In the genomic region with DNA sequence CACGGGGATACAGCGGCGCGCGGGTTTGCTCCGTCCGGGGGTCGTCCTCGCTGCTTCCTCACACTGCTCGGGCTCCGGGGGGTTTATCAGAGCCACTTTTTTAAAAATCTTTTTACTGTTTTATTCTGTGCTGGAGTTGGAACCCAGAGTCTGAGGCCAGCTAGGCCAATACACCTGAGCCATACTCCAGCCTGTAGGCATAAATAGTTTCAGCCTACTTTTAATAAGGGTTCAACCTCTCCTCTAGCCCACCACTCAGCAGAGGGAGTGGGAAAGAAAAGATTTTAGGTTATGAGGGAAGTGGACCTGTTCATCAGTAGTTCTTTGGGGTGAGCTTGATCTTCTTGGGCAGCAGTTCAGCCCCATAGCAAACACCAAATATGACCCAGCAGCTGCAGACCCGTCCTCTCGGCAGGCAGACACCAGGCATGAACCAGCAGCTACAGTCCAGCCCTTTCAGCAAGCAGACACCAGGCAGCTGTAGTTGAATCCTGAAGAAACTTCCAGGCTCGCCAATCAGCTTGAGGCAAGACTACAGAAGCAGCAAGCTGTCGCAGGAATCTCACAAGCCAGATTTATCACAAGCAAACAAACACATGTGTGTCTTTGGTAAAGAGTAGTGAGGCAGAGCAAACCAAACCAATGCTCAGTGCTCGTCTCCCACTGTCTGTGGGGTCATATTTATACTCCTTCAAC, we compare ENCODE assay signal across 8 mouse cellular contexts. TPM values are rescaled to one million over a fixed set of nuclear protein-coding genes. Genes with fewer than 3 reads are reported as not detected.
DNase-seq lines count a peak whose midpoint lies in the region; ATAC-seq and TF ChIP-seq lines count a peak whose summit lies in the region.

Gm10282 (minus strand) TSS at position 51 of the 696 bp plus-strand sequence.

- ATAC-seq in kidney, embryonic 14.5 days (ENCODE audit: low FRiP score, low TSS enrichment) = no peak
- ATAC-seq in forebrain, embryonic 11.5 days (replicated peaks; ENCODE audit: low FRiP score) = no peak
- ATAC-seq in limb, embryonic 14.5 days (ENCODE audit: low FRiP score, low read depth) = no peak

- no peaks in the 10 kb centered on the region for H3K36me3 ChIP-seq in kidney, embryonic 14.5 days (ENCODE audit: control insufficient read depth, insufficient read depth, low read length)
- H3K36me3 ChIP-seq in MEL (ENCODE audit: control insufficient read depth in 1 of 2, insufficient read depth in 2 of 2, low read length in 2 of 2) = no peaks in the 10 kb centered on the region
- H3K36me3 ChIP-seq in forebrain, embryonic 11.5 days (ENCODE audit: control insufficient read depth, insufficient read depth, low read length) = no peaks in the 10 kb centered on the region
- no peaks in the 10 kb centered on the region for H3K36me3 ChIP-seq in limb, embryonic 14.5 days (ENCODE audit: control insufficient read depth, insufficient read depth, low read length)

- TF ChIP-seq RAD21 in MEL (IDR thresholded peaks at IDR 0.05; ENCODE audit: low read depth, low read length) = no peak

- TF ChIP-seq EP300 in MEL (IDR thresholded peaks at IDR 0.05; ENCODE audit: low read depth in 1 of 2, low read length in 2 of 2) = no peak

- no peaks in the 10 kb centered on the region for H3K79me2 ChIP-seq in MEL (ENCODE audit: control insufficient read depth, insufficient read depth, low read length, poor library complexity)

- DNase-seq in kidney, postnatal 25 days = no peak
- no peak for DNase-seq in MEL (ENCODE audit: low read depth, low spot score)
- DNase-seq in forebrain, embryonic 11.5 days (ENCODE audit: low spot score) = no peak
- DNase-seq in limb, embryonic 14.5 days (ENCODE audit: low spot score) = no peak
- no peak for DNase-seq in right cerebral cortex, postnatal 4 days
- DNase-seq in spleen, postnatal 14 days (ENCODE audit: low spot score in 2 of 2) = no peak
- no peak for DNase-seq in kidney, adult 11 months

- TF ChIP-seq POLR2A in MEL (IDR thresholded peaks at IDR 0.05; ENCODE audit: control insufficient read depth in 1 of 2, insufficient read depth in 1 of 2, low read depth in 1 of 2, low read length in 2 of 2, poor library complexity in 1 of 2) = no peak
- no peak for TF ChIP-seq POLR2A in limb, embryonic 14.5 days (IDR thresholded peaks at IDR 0.05; ENCODE audit: borderline replicate concordance, extremely low read depth, insufficient read depth, insufficient read length)

- no peak within 1 kb of the TSS for H3K4me3 ChIP-seq in kidney, embryonic 14.5 days (ENCODE audit: low read length)
- H3K4me3 ChIP-seq in MEL (ENCODE audit: control insufficient read depth in 1 of 2, insufficient read depth in 1 of 2, low read depth in 2 of 2, low read length in 2 of 2) = no peak within 1 kb of the TSS
- H3K4me3 ChIP-seq in forebrain, embryonic 11.5 days (ENCODE audit: low read depth, low read length) = no peak within 1 kb of the TSS
- no peak within 1 kb of the TSS for H3K4me3 ChIP-seq in limb, embryonic 14.5 days (replicated peaks; ENCODE audit: low read length)

- H3K9me3 ChIP-seq in kidney, embryonic 14.5 days (ENCODE audit: control insufficient read depth, low read length) = no peaks in the 10 kb centered on the region
- no peaks in the 10 kb centered on the region for H3K9me3 ChIP-seq in MEL (replicated peaks; ENCODE audit: insufficient read depth, low read length)
- H3K9me3 ChIP-seq in forebrain, embryonic 11.5 days (ENCODE audit: control insufficient read depth, low read length) = no peaks in the 10 kb centered on the region
- H3K9me3 ChIP-seq in limb, embryonic 14.5 days (ENCODE audit: control insufficient read depth, low read length) = no peaks in the 10 kb centered on the region

- H3K4me2 ChIP-seq in kidney, embryonic 14.5 days (replicated peaks; ENCODE audit: low read depth, low read length) = no peak within 1 kb of the TSS
- no peak within 1 kb of the TSS for H3K4me2 ChIP-seq in forebrain, embryonic 11.5 days (ENCODE audit: low read depth, low read length, severe bottlenecking)
- no peak within 1 kb of the TSS for H3K4me2 ChIP-seq in limb, embryonic 14.5 days (replicated peaks; ENCODE audit: low read depth, low read length, severe bottlenecking)

- no peak within 1 kb of the TSS for H3K27ac ChIP-seq in kidney, embryonic 14.5 days (ENCODE audit: low read depth, low read length)
- H3K27ac ChIP-seq in MEL (ENCODE audit: control insufficient read depth, low read depth, low read length) = no peak within 1 kb of the TSS
- H3K27ac ChIP-seq in forebrain, embryonic 11.5 days (ENCODE audit: low read depth, low read length) = no peak within 1 kb of the TSS
- H3K27ac ChIP-seq in limb, embryonic 14.5 days (replicated peaks; ENCODE audit: low read depth, low read length) = no peak within 1 kb of the TSS

- no peak for TF ChIP-seq CTCF in MEL (IDR thresholded peaks at IDR 0.05 in 2 of 3, conservative IDR thresholded peaks at IDR 0.05 in 1 of 3; ENCODE audit: control insufficient read depth in 1 of 3, insufficient read depth in 1 of 3, low read depth in 2 of 3, low read length in 3 of 3, poor library complexity in 1 of 3, severe bottlenecking in 1 of 3)

- no peak within 1 kb of the TSS for H3K9ac ChIP-seq in kidney, embryonic 14.5 days (ENCODE audit: low read depth, low read length)
- no peak within 1 kb of the TSS for H3K9ac ChIP-seq in MEL (ENCODE audit: control insufficient read depth, low read depth, low read length, poor library complexity, severe bottlenecking)
- H3K9ac ChIP-seq in forebrain, embryonic 11.5 days (ENCODE audit: low read length) = no peak within 1 kb of the TSS
- H3K9ac ChIP-seq in limb, embryonic 14.5 days (ENCODE audit: low read depth, low read length, severe bottlenecking) = no peak within 1 kb of the TSS

- 0 out of 2 replicates have a peak, but pooled peaks cover 5% of the 10 kb centered on the region for H3K4me1 ChIP-seq in kidney, embryonic 14.5 days (ENCODE audit: control insufficient read depth, insufficient read depth, low read length)
- H3K4me1 ChIP-seq in MEL (ENCODE audit: control insufficient read depth in 1 of 2, insufficient read depth in 2 of 2, low read length in 2 of 2) = no peaks in the 10 kb centered on the region
- H3K4me1 ChIP-seq in forebrain, embryonic 11.5 days (replicated peaks; ENCODE audit: control insufficient read depth, insufficient read depth, low read length) = no peaks in the 10 kb centered on the region
- peaks cover 9% of the 10 kb centered on the region for H3K4me1 ChIP-seq in limb, embryonic 14.5 days (ENCODE audit: control insufficient read depth, insufficient read depth, low read length)

- no peaks in the 10 kb centered on the region for H3K27me3 ChIP-seq in kidney, embryonic 14.5 days (ENCODE audit: control insufficient read depth, insufficient read depth, low read length)
- H3K27me3 ChIP-seq in MEL (ENCODE audit: control insufficient read depth in 1 of 2, insufficient read depth in 2 of 2, low read length in 2 of 2) = peaks cover 0 to 3% of the 10 kb centered on the region in 2 experiments; a peak in 3 of 4 replicates
- H3K27me3 ChIP-seq in forebrain, embryonic 11.5 days (ENCODE audit: control insufficient read depth, insufficient read depth, low read length) = no peaks in the 10 kb centered on the region
- H3K27me3 ChIP-seq in limb, embryonic 14.5 days (ENCODE audit: control insufficient read depth, insufficient read depth, low read length) = no peaks in the 10 kb centered on the region

- 72% methylated on average over 11 of the region's 16 CpGs for WGBS in kidney, embryonic 14.5 days
- 76% methylated on average over 15 of the region's 16 CpGs for whole genome bisulfite sequencing in forebrain, embryonic 11.5 days
- 67% methylated on average over 15 of the region's 16 CpGs for WGBS in limb, embryonic 14.5 days

TF ChIP-seq in MEL, 35 proteins besides CTCF, POLR2A, EP300 and RAD21:
- no peak for TF ChIP-seq SIN3A (IDR thresholded peaks at IDR 0.05; ENCODE audit: low read length)

RNA-seq across cellular contexts. Expression of gene Gm10282, which starts in this region (rescaled TPM):
- polyA plus RNA-seq in kidney, embryonic 14.5 days (2014; fragmentation: Nextera tagmentation; extraction: Ambion mirVana) = 32.7 and 38.4 TPM in 2 replicates
- total RNA-seq in MEL (2012; rRNA removed) = 11.4 and 11.7 TPM in 2 replicates
- polyA plus RNA-seq in MEL (2012; ENCODE audit: insufficient read depth in 1 of 2, insufficient read length in 2 of 2, low read depth in 1 of 2, low replicate concordance in 2 of 2, missing spikeins in 1 of 2) = 100 to 1,000 TPM in 1 of 2 experiments, not detected in 1; 133 TPM
- polyA plus RNA-seq in forebrain, embryonic 11.5 days (2014; fragmentation: Nextera tagmentation; extraction: Ambion mirVana) = 45.4 and 48.2 TPM in 2 replicates
- polyA plus RNA-seq in limb, embryonic 14.5 days (2012; rRNA removed) = 9.8 and 30.0 TPM in 2 replicates
- 26.2 and 28.3 TPM in 2 replicates for polyA plus RNA-seq in limb, embryonic 14.5 days (2014; fragmentation: Nextera tagmentation; extraction: Ambion mirVana)
